8 mouse cellular contexts compared by ENCODE assay signal in genomic region chr7:75642178-75642777, GRCm38 (mm10).
DNase-seq lines count a peak whose midpoint lies in the region; ATAC-seq and TF ChIP-seq lines count a peak whose summit lies in the region.

No protein-coding gene starts in this region.

- H3K36me3 ChIP-seq in forebrain, embryonic 10.5 days (replicated peaks), result no peaks in the 10 kb centered on the region
- no peaks in the 10 kb centered on the region for H3K36me3 ChIP-seq in heart, embryonic 15.5 days
- no peaks in the 10 kb centered on the region for H3K36me3 ChIP-seq in kidney, postnatal 0 days (ENCODE audit: insufficient read depth, low read length)
- no peaks in the 10 kb centered on the region for H3K36me3 ChIP-seq in lung, embryonic 15.5 days

- peak; percentile 77 for ATAC-seq in heart, embryonic 15.5 days (replicated peaks; ENCODE audit: insufficient number of reproducible peaks, insufficient read depth, low FRiP score, low read depth)
- ATAC-seq in kidney, postnatal 0 days (replicated peaks; ENCODE audit: low FRiP score, low read depth), result peak; percentile 94
- ATAC-seq in lung, embryonic 15.5 days (ENCODE audit: borderline replicate concordance, extremely low read depth, low FRiP score, low TSS enrichment), result peak; percentile 91
- ATAC-seq in inflammation-experienced regulatory T-cells, adult 6 months, result no peak

- peaks cover 44% of the 10 kb centered on the region for H3K4me1 ChIP-seq in forebrain, embryonic 10.5 days
- H3K4me1 ChIP-seq in heart, embryonic 15.5 days (replicated peaks), result peaks cover 48% of the 10 kb centered on the region
- H3K4me1 ChIP-seq in kidney, postnatal 0 days (replicated peaks; ENCODE audit: insufficient read depth, low read length), result peaks cover 17% of the 10 kb centered on the region
- H3K4me1 ChIP-seq in lung, embryonic 15.5 days, result peaks cover 38% of the 10 kb centered on the region

- no peaks in the 10 kb centered on the region for H3K9me3 ChIP-seq in forebrain, embryonic 10.5 days
- H3K9me3 ChIP-seq in heart, embryonic 15.5 days (replicated peaks), result no peaks in the 10 kb centered on the region
- no peaks in the 10 kb centered on the region for H3K9me3 ChIP-seq in kidney, postnatal 0 days (replicated peaks; ENCODE audit: low read length)
- H3K9me3 ChIP-seq in lung, embryonic 15.5 days, result no peaks in the 10 kb centered on the region

- 5% methylated on average over 9 of the region's 9 CpGs for WGBS in forebrain, embryonic 10.5 days
- 7% methylated on average over 9 of the region's 9 CpGs for WGBS in heart, embryonic 15.5 days
- WGBS in kidney, postnatal 0 days, result 6% methylated on average over 9 of the region's 9 CpGs
- 6% methylated on average over 9 of the region's 9 CpGs for WGBS in lung, embryonic 15.5 days

- TF ChIP-seq CTCF in kidney, postnatal 0 days (IDR thresholded peaks at IDR 0.05; ENCODE audit: low read depth), result no peak

- H3K9ac ChIP-seq in heart, embryonic 15.5 days, result peak overlapping the region; percentile 28
- 0 out of 2 replicates have a peak overlapping the region, but pooled peaks have one; percentile 31 for H3K9ac ChIP-seq in kidney, postnatal 0 days (ENCODE audit: low read depth, low read length)
- H3K9ac ChIP-seq in lung, embryonic 15.5 days, result peak overlapping the region; percentile 23; the same call in 1 of the 2 replicates

- H3K27me3 ChIP-seq in forebrain, embryonic 10.5 days (ENCODE audit: poor library complexity, severe bottlenecking), result no peaks in the 10 kb centered on the region
- no peaks in the 10 kb centered on the region for H3K27me3 ChIP-seq in heart, embryonic 15.5 days
- H3K27me3 ChIP-seq in kidney, postnatal 0 days (ENCODE audit: insufficient read depth, low read length), result no peaks in the 10 kb centered on the region
- no peaks in the 10 kb centered on the region for H3K27me3 ChIP-seq in lung, embryonic 15.5 days

- H3K4me2 ChIP-seq in heart, embryonic 15.5 days, result peak overlapping the region; percentile 56
- H3K4me2 ChIP-seq in kidney, postnatal 0 days (ENCODE audit: low read length), result peak overlapping the region; percentile 48
- peak overlapping the region; percentile 49 for H3K4me2 ChIP-seq in lung, embryonic 15.5 days

- peak; percentile 75 for DNase-seq in ovary, adult 18-20 months (ENCODE audit: low spot score)
- no peak for DNase-seq in ovary, postnatal 10 days (ENCODE audit: low spot score)
- peak; percentile 48 for DNase-seq in forebrain, embryonic 10.5 days (ENCODE audit: extremely low spot score, low spot score)
- DNase-seq in kidney, postnatal 0 days (ENCODE audit: low spot score), result peak; percentile 95
- peak; percentile 43 to 53 for DNase-seq in right cerebral cortex, postnatal 10 days (ENCODE audit: low spot score in 2 of 2)

- H3K27ac ChIP-seq in forebrain, embryonic 10.5 days, result peak overlapping the region; percentile 70
- H3K27ac ChIP-seq in heart, embryonic 15.5 days, result peak overlapping the region; percentile 84
- H3K27ac ChIP-seq in kidney, postnatal 0 days, result peak overlapping the region; percentile 82
- H3K27ac ChIP-seq in lung, embryonic 15.5 days, result peak overlapping the region; percentile 65

- peak overlapping the region; percentile 40 for H3K4me3 ChIP-seq in forebrain, embryonic 10.5 days
- peak overlapping the region; percentile 36 for H3K4me3 ChIP-seq in heart, embryonic 15.5 days
- peak overlapping the region; percentile 0 for H3K4me3 ChIP-seq in kidney, postnatal 0 days (replicated peaks; ENCODE audit: low read depth, low read length)
- peak overlapping the region; percentile 15 for H3K4me3 ChIP-seq in lung, embryonic 15.5 days
